Mouse (Mus musculus) CH12.LX (cell line): ENCODE measurements around the gene Gdf15. TPM values are rescaled to one million over a fixed set of nuclear protein-coding genes. Genes with fewer than 3 reads are reported as not detected.

Experiments used
- DNase-seq: peaks from one replicate; pipeline ENCODE4 v3.0.0-alpha.2; 2013; ENCODE audit errors: extremely low read depth
- H3K27ac ChIP-seq: 2 replicates; pipeline ENCODE4 v1.5.1; 2012; ENCODE audit warnings: low read depth, mild to moderate bottlenecking, control low read depth, moderate library complexity; ENCODE audit not compliant: insufficient read depth
- H3K27me3 ChIP-seq: replicated peaks from 2 replicates; pipeline ENCODE3; 2012; ENCODE audit warnings: inconsistent platforms
- H3K36me3 ChIP-seq, 2 experiments: replicated peaks in 1 of 2; 2 replicates each; pipeline versions ENCODE3 to v1.6.1; 2012; ENCODE audit warnings: inconsistent platforms in 1 of 2, low read length in 1 of 2, mild to moderate bottlenecking in 1 of 2, mixed read lengths in 1 of 2, moderate library complexity in 1 of 2; ENCODE audit not compliant: control insufficient read depth in 1 of 2, insufficient read depth in 1 of 2
- H3K4me1 ChIP-seq, 2 experiments: 2 replicates each; pipeline ENCODE4 v1.6.1; 2012; ENCODE audit warnings: inconsistent platforms in 1 of 2, moderate library complexity in 1 of 2; ENCODE audit not compliant: insufficient read depth in 2 of 2, control insufficient read depth in 1 of 2
- H3K4me2 ChIP-seq: 2 replicates; pipeline ENCODE4 v1.6.1; 2012; ENCODE audit warnings: low read depth, mild to moderate bottlenecking, control low read depth; ENCODE audit not compliant: poor library complexity, insufficient read depth, severe bottlenecking
- H3K4me3 ChIP-seq, 3 experiments: fragments of 150-350 bp in 1 of 3; sonication (generic) in 1 of 3; replicated peaks in 1 of 3; 2 replicates each; pipeline versions ENCODE3 to v1.5.1; 2011 to 2012; ENCODE audit warnings: low read depth in 2 of 3, low read length in 2 of 3, mild to moderate bottlenecking in 2 of 3, moderate library complexity in 2 of 3, control low read depth in 1 of 3, improper control_type of control experiment in 1 of 3, inconsistent platforms in 1 of 3, mixed read lengths in 1 of 3; ENCODE audit not compliant: poor library complexity in 1 of 3
- H3K79me2 ChIP-seq: replicated peaks from 2 replicates; pipeline ENCODE4 v1.6.1; 2012; ENCODE audit warnings: mild to moderate bottlenecking, moderate library complexity; ENCODE audit not compliant: control insufficient read depth, poor library complexity, insufficient read depth, severe bottlenecking; ENCODE audit errors: extremely low read depth
- H3K9ac ChIP-seq: 2 replicates; pipeline ENCODE4 v1.6.1; 2012; ENCODE audit warnings: low read depth, mild to moderate bottlenecking, control low read depth, moderate library complexity; ENCODE audit not compliant: insufficient read depth
- H3K9me3 ChIP-seq: replicated peaks from 2 replicates; pipeline ENCODE3; 2012; ENCODE audit warnings: low read length, inconsistent platforms, mixed read lengths
- BHLHE40 ChIP-seq: IDR thresholded peaks from 2 replicates; pipeline ENCODE4 v1.6.1; 2011; ENCODE audit warnings: mild to moderate bottlenecking, low read depth, low read length, improper control_type of control experiment
- CHD1 ChIP-seq: IDR thresholded peaks from 2 replicates; pipeline ENCODE4 v1.6.1; 2012; ENCODE audit warnings: low read depth, low read length, improper control_type of control experiment, inconsistent platforms
- CHD2 ChIP-seq: IDR thresholded peaks from 2 replicates; pipeline ENCODE4 v1.6.1; 2011; ENCODE audit warnings: low read length, improper control_type of control experiment
- CTCF ChIP-seq, 2 experiments: IDR thresholded peaks in 1 of 2; conservative IDR thresholded peaks in 1 of 2; 2 replicates each; pipeline ENCODE4 v1.5.1; 2011 to 2012; ENCODE audit warnings: low read depth in 2 of 2, low read length in 2 of 2, improper control_type of control experiment in 1 of 2, inconsistent platforms in 1 of 2, mild to moderate bottlenecking in 1 of 2, moderate library complexity in 1 of 2
- E2F4 ChIP-seq: IDR thresholded peaks from 2 replicates; pipeline ENCODE4 v1.6.1; 2011; ENCODE audit warnings: low read depth, low read length, improper control_type of control experiment; ENCODE audit not compliant: insufficient replicate concordance
- ELF1 ChIP-seq: IDR thresholded peaks from 2 replicates; pipeline ENCODE4 v1.6.1; 2014; ENCODE audit warnings: low read depth, mild to moderate bottlenecking, inconsistent platforms, low read length, improper control_type of control experiment
- EP300 ChIP-seq: IDR thresholded peaks from 2 replicates; pipeline ENCODE4 v1.6.1; 2011; ENCODE audit warnings: low read length, improper control_type of control experiment
- ETS1 ChIP-seq: conservative IDR thresholded peaks from 2 replicates; pipeline ENCODE4 v1.6.1; 2012; ENCODE audit warnings: low read depth, mild to moderate bottlenecking, inconsistent platforms, low read length, improper control_type of control experiment, moderate library complexity
- GABPA ChIP-seq: IDR thresholded peaks from 2 replicates; pipeline ENCODE4 v1.6.1; 2012; ENCODE audit warnings: low read depth, low read length, improper control_type of control experiment, inconsistent platforms; ENCODE audit not compliant: insufficient replicate concordance
- HCFC1 ChIP-seq: IDR thresholded peaks from 2 replicates; pipeline ENCODE4 v1.6.1; 2012; ENCODE audit warnings: low read depth, mild to moderate bottlenecking, inconsistent platforms, low read length, improper control_type of control experiment
- IRF4 ChIP-seq: IDR thresholded peaks from 2 replicates; pipeline ENCODE4 v1.6.1; 2014; ENCODE audit warnings: low read depth, mild to moderate bottlenecking, inconsistent platforms, low read length, improper control_type of control experiment
- JUN ChIP-seq: IDR thresholded peaks from 2 replicates; pipeline ENCODE4 v1.6.1; 2011; ENCODE audit warnings: low read depth, mild to moderate bottlenecking, low read length, improper control_type of control experiment, moderate library complexity; ENCODE audit not compliant: insufficient read depth
- JUND ChIP-seq: conservative IDR thresholded peaks from 2 replicates; pipeline ENCODE4 v1.6.1; 2011; ENCODE audit warnings: low read depth, low read length, improper control_type of control experiment
- KAT2A ChIP-seq: IDR thresholded peaks from 2 replicates; pipeline ENCODE4 v1.6.1; 2012; ENCODE audit warnings: low read length, improper control_type of control experiment, inconsistent platforms; ENCODE audit not compliant: insufficient replicate concordance
- MAFK ChIP-seq: IDR thresholded peaks from 2 replicates; pipeline ENCODE4 v1.6.1; 2011; ENCODE audit warnings: low read length, improper control_type of control experiment; ENCODE audit not compliant: insufficient replicate concordance
- MAX ChIP-seq: IDR thresholded peaks from 2 replicates; pipeline ENCODE4 v1.6.1; 2011; ENCODE audit warnings: low read length, improper control_type of control experiment
- MAZ ChIP-seq: IDR thresholded peaks from 2 replicates; pipeline ENCODE4 v1.6.1; 2012; ENCODE audit warnings: low read depth, mild to moderate bottlenecking, inconsistent platforms, low read length, improper control_type of control experiment, moderate library complexity
- MEF2A ChIP-seq: IDR thresholded peaks from 2 replicates; pipeline ENCODE4 v1.6.1; 2014; ENCODE audit warnings: low read depth, mild to moderate bottlenecking, inconsistent platforms, low read length, improper control_type of control experiment, borderline replicate concordance
- MXI1 ChIP-seq: IDR thresholded peaks from 2 replicates; pipeline ENCODE4 v1.6.1; 2011; ENCODE audit warnings: mild to moderate bottlenecking, low read depth, low read length, improper control_type of control experiment
- MYC ChIP-seq: IDR thresholded peaks from 2 replicates; pipeline ENCODE4 v1.6.1; 2011; ENCODE audit warnings: low read depth, mild to moderate bottlenecking, improper control_type of control experiment, low read length
- NELFE ChIP-seq: IDR thresholded peaks from 2 replicates; pipeline ENCODE4 v1.6.1; 2011; ENCODE audit warnings: low read depth, low read length, improper control_type of control experiment
- NRF1 ChIP-seq: IDR thresholded peaks from 2 replicates; pipeline ENCODE4 v1.6.1; 2014; ENCODE audit warnings: low read depth, mild to moderate bottlenecking, inconsistent platforms, low read length, improper control_type of control experiment, moderate library complexity
- PAX5 ChIP-seq: IDR thresholded peaks from 2 replicates; pipeline ENCODE4 v1.6.1; 2012; ENCODE audit warnings: low read length, inconsistent platforms, mixed read lengths
- POLR2A ChIP-seq: IDR thresholded peaks from 2 replicates; pipeline ENCODE4 v1.6.1; 2011; ENCODE audit warnings: low read depth, mild to moderate bottlenecking, improper control_type of control experiment, low read length
- POLR2AphosphoS2 ChIP-seq: IDR thresholded peaks from 2 replicates; pipeline ENCODE4 v1.6.1; 2011; ENCODE audit warnings: low read depth, low read length, improper control_type of control experiment
- RAD21 ChIP-seq: IDR thresholded peaks from 2 replicates; pipeline ENCODE4 v1.6.1; 2011; ENCODE audit warnings: low read depth, mild to moderate bottlenecking, low read length, improper control_type of control experiment, moderate library complexity
- RCOR1 ChIP-seq: conservative IDR thresholded peaks from 2 replicates; pipeline ENCODE4 v1.6.1; 2012; ENCODE audit warnings: low read depth, mild to moderate bottlenecking, inconsistent platforms, low read length, improper control_type of control experiment
- SIN3A ChIP-seq: IDR thresholded peaks from 2 replicates; pipeline ENCODE4 v1.6.1; 2012; ENCODE audit warnings: low read length, improper control_type of control experiment, inconsistent platforms
- SMC3 ChIP-seq: IDR thresholded peaks from 2 replicates; pipeline ENCODE4 v1.6.1; 2011; ENCODE audit warnings: low read depth, low read length, improper control_type of control experiment
- TBP ChIP-seq: conservative IDR thresholded peaks from 2 replicates; pipeline ENCODE4 v1.6.1; 2011; ENCODE audit warnings: low read depth, low read length, improper control_type of control experiment
- TCF12 ChIP-seq: IDR thresholded peaks from 2 replicates; pipeline ENCODE4 v1.6.1; 2014; ENCODE audit warnings: low read depth, mild to moderate bottlenecking, inconsistent platforms, low read length, improper control_type of control experiment
- UBTF ChIP-seq: IDR thresholded peaks from 2 replicates; pipeline ENCODE4 v1.6.1; 2012; ENCODE audit warnings: low read depth, mild to moderate bottlenecking, inconsistent platforms, low read length, improper control_type of control experiment, moderate library complexity
- USF1 ChIP-seq: IDR thresholded peaks from 2 replicates; pipeline ENCODE4 v1.6.1; 2014; ENCODE audit warnings: low read depth, mild to moderate bottlenecking, inconsistent platforms, low read length, improper control_type of control experiment
- USF2 ChIP-seq: conservative IDR thresholded peaks from 2 replicates; pipeline ENCODE4 v1.6.1; 2011; ENCODE audit warnings: low read depth, low read length, improper control_type of control experiment
- ZC3H11A ChIP-seq: IDR thresholded peaks from 2 replicates; pipeline ENCODE4 v1.6.1; 2012; ENCODE audit warnings: low read depth, mild to moderate bottlenecking, inconsistent platforms, low read length, improper control_type of control experiment
- ZKSCAN1 ChIP-seq: IDR thresholded peaks from 2 replicates; pipeline ENCODE4 v1.6.1; 2012; ENCODE audit warnings: low read depth, inconsistent platforms, low read length, improper control_type of control experiment, borderline replicate concordance
- ZMIZ1 ChIP-seq: IDR thresholded peaks from 2 replicates; pipeline ENCODE4 v1.6.1; 2012; ENCODE audit warnings: low read depth, mild to moderate bottlenecking, inconsistent platforms, low read length, improper control_type of control experiment
- ZNF384 ChIP-seq: IDR thresholded peaks from 2 replicates; pipeline ENCODE4 v1.6.1; 2012; ENCODE audit warnings: low read depth, low read length, improper control_type of control experiment, inconsistent platforms
- dilution Hi-C: fragments of 300-500 bp; cut with MboI; formaldehyde crosslinking; loops from 2 replicates; pipeline ENCODE4 v1.14.3; 2020; ENCODE audit warnings: low sequenced_read_pairs; ENCODE audit not compliant: extremely low pct_unique_long_range_greater_than_20kb, extremely low pct_ligation_motif_present
- in situ Hi-C: fragments of 300-500 bp; cut with MboI; formaldehyde crosslinking; loops from 3 replicates; pipeline ENCODE4 v1.14.3; 2019; ENCODE audit warnings: low sequenced_read_pairs, low pct_ligation_motif_present, low pct_unique_long_range_greater_than_20kb, mixed read lengths
- polyA plus RNA-seq: library from polyadenylated mRNA; unstranded; fragments of >175 nt; gene quantifications from 2 replicates; pipeline ENCODE4 v1.2.1, GENCODE M21; 2012; ENCODE audit warnings: low read depth; ENCODE audit not compliant: insufficient read length
- total RNA-seq, 2 experiments: library from RNA; depleted of rRNA; stranded (reverse); fragments of 300-350 nt in 1 of 2; fragments of >200 nt in 1 of 2; gene quantifications; 2 replicates each; pipeline ENCODE4 v1.2.3; 2012 to 2014

Gdf15 gene
- total and polyA plus RNA-seq, 3 experiments = 0.16 to 0.21 TPM; not detected in 1

DNA sequence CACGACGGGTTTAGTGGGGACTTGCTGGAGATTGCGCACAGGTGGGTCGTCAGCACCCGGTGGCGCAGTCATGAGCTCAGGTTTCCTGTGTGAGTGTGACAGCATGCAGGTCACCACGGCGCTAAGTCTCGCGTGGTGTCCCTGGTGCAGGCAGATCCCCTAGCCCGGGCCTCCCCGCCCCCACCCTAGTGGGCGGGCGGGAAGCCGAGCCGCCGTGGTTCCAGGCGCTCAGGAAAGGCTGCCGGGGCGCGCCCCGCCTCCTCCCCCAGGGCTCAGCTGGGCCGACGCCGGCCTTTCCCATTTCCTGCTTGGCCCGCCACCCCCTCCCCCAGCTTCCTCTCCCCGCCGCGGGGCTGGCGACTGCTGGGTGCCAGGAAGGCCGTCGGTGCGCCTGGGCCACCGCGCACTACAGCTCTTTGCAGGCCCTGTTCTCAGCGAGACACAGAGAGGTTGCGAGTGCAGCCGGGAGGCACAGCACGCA is 22.8 kb downstream of the Gdf15 start:
- Histone ChIP-seq H3K9me3 (no peaks in the 10 kb centered on the region), H3K4me2 (peak overlapping the region; percentile 84), H3K79me2 (peaks cover 9% of the 10 kb centered on the region; the same call in 1 of the 2 replicates), H3K4me3 (peak overlapping the region; percentile 45 to 79 (median 60)), H3K4me1 (peaks cover 22 to 60% of the 10 kb centered on the region in 2 experiments), H3K27ac (peak overlapping the region; percentile 76), H3K27me3 (no peaks in the 10 kb centered on the region), H3K36me3 (peaks cover 3 to 18% of the 10 kb centered on the region in 2 experiments), H3K9ac (peak overlapping the region; percentile 66)
- TF ChIP-seq EP300 (no peak), MXI1 (no peak), MYC (no peak), ZKSCAN1 (no peak), TBP (no peak), NELFE (peak; percentile 58), ZC3H11A (no peak), TCF12 (peak; percentile 69; the same call in 1 of the 2 replicates), GABPA (no peak), HCFC1 (no peak; the same call in 1 of the 2 replicates), RCOR1 (no peak), POLR2A (peak; percentile 53; the same call in 1 of the 2 replicates), CHD1 (no peak), SMC3 (no peak), ZMIZ1 (no peak), CTCF (conservative IDR thresholded peaks at IDR 0.05 in 1 of 2, IDR thresholded peaks at IDR 0.05 in 1 of 2; ENCODE audit: low read depth in 2 of 2, low read length in 2 of 2) (no peak), SIN3A (no peak), USF1 (no peak), MAX (no peak; the same call in 1 of the 2 replicates), UBTF (0 out of 2 replicates have a peak, but pooled peaks have one; percentile 25), PAX5 (no peak), ELF1 (peak; percentile 70; the same call in 1 of the 2 replicates), MAZ (peak; percentile 70), BHLHE40 (peak; percentile 13; the same call in 1 of the 2 replicates), MEF2A (0 out of 2 replicates have a peak, but pooled peaks have one; percentile 37), POLR2AphosphoS2 (no peak), MAFK (no peak), ETS1 (peak; percentile 56; the same call in 1 of the 2 replicates), JUND (no peak), JUN (no peak), USF2 (no peak), E2F4 (no peak), RAD21 (no peak), ZNF384 (no peak), IRF4 (0 out of 2 replicates have a peak, but pooled peaks have one; percentile 39), CHD2 (peak; percentile 95), NRF1 (peak; percentile 50), KAT2A (no peak)
- peak; percentile 78 for DNase-seq
- dilution Hi-C loops (no loop called here), in situ Hi-C loops (loop anchor here (10.0 kb wide), 1 partner anchor 65 kb away; no protein-coding TSS in a partner anchor)
